Mouse (Mus musculus): ENCODE data around the gene Gstk1. TPM values are rescaled to one million over a fixed set of nuclear protein-coding genes. Genes with fewer than 3 reads are reported as not detected.

Gene Gstk1
- 94.8 and 105 TPM in 2 replicates for polyA plus RNA-seq (2015; fragmentation: Nextera tagmentation; extraction: Ambion mirVana)

GRCm38 (mm10) chr6:42245711-42246353 lies at the start of gene Gstk1:
Gene Gstk1 (plus strand): TSS chr6:42245935.
- WGBS, result 2% methylated on average over 28 of the region's 28 CpGs
- TF ChIP-seq CTCF (IDR thresholded peaks at IDR 0.05), result no peak
- TF ChIP-seq EP300 (IDR thresholded peaks at IDR 0.05), result no peak
- Histone ChIP-seq H3K9ac (replicated peaks; ENCODE audit: low read depth) (peak within 1 kb of the TSS; percentile 71), H3K4me3 (ENCODE audit: low read depth, low read length) (peak within 1 kb of the TSS; percentile 51), H3K36me3 (ENCODE audit: insufficient read depth, low read length) (no peaks in the 10 kb centered on the region), H3K4me2 (replicated peaks; ENCODE audit: low read depth, low read length) (peak within 1 kb of the TSS; percentile 79), H3K27ac (ENCODE audit: low read length) (peak within 1 kb of the TSS; percentile 83), H3K4me1 (ENCODE audit: insufficient read depth, low read depth, low read length) (peaks cover 9% of the 10 kb centered on the region; the same call in 1 of the 2 replicates), H3K27me3 (replicated peaks; ENCODE audit: insufficient read depth, low read length) (no peaks in the 10 kb centered on the region), H3K9me3 (ENCODE audit: low read length) (no peaks in the 10 kb centered on the region)
- ATAC-seq, result peak; percentile 100
- DNase-seq (ENCODE audit: low spot score), result peak; percentile 98

- no peak overlapping the region for H3K4me2 ChIP-seq (replicated peaks; ENCODE audit: low read depth, low read length)
- no peaks in the 10 kb centered on the region for H3K9me3 ChIP-seq (ENCODE audit: low read length)
- H3K4me1 ChIP-seq (ENCODE audit: insufficient read depth, low read depth, low read length), result no peaks in the 10 kb centered on the region
- 16% methylated on average over 3 of the region's 3 CpGs for WGBS
- peak; percentile 51 for TF ChIP-seq CTCF (IDR thresholded peaks at IDR 0.05)
- no peak for TF ChIP-seq EP300 (IDR thresholded peaks at IDR 0.05)
- H3K36me3 ChIP-seq (ENCODE audit: insufficient read depth, low read length), result no peaks in the 10 kb centered on the region
- no peak overlapping the region for H3K4me3 ChIP-seq (ENCODE audit: low read depth, low read length)
- DNase-seq (ENCODE audit: low spot score) (peak; percentile 64), ATAC-seq (no peak)
- H3K27me3 ChIP-seq (replicated peaks; ENCODE audit: insufficient read depth, low read length), result no peaks in the 10 kb centered on the region
- no peak overlapping the region for H3K9ac ChIP-seq (replicated peaks; ENCODE audit: low read depth)
- no peak overlapping the region for H3K27ac ChIP-seq (ENCODE audit: low read length)
Observed at GRCm38 (mm10) chr6:42197710-42198109, 48.0 kb upstream of the Gstk1 start.

GRCm38 (mm10) chr6:42199498-42199897 lies 46.2 kb upstream of the Gstk1 start:
- Histone ChIP-seq H3K4me3 (ENCODE audit: low read depth, low read length) (no peak overlapping the region), H3K27me3 (replicated peaks; ENCODE audit: insufficient read depth, low read length) (no peaks in the 10 kb centered on the region), H3K9ac (replicated peaks; ENCODE audit: low read depth) (no peak overlapping the region), H3K36me3 (ENCODE audit: insufficient read depth, low read length) (no peaks in the 10 kb centered on the region), H3K9me3 (ENCODE audit: low read length) (no peaks in the 10 kb centered on the region), H3K4me1 (ENCODE audit: insufficient read depth, low read depth, low read length) (no peaks in the 10 kb centered on the region), H3K4me2 (replicated peaks; ENCODE audit: low read depth, low read length) (no peak overlapping the region), H3K27ac (ENCODE audit: low read length) (no peak overlapping the region)
- TF ChIP-seq CTCF (IDR thresholded peaks at IDR 0.05), result no peak
- TF ChIP-seq EP300 (IDR thresholded peaks at IDR 0.05), result no peak
- WGBS, result 62% methylated on average over 1 of the region's 1 CpGs
- ATAC-seq (no peak), DNase-seq (ENCODE audit: low spot score) (no peak)

DNA sequence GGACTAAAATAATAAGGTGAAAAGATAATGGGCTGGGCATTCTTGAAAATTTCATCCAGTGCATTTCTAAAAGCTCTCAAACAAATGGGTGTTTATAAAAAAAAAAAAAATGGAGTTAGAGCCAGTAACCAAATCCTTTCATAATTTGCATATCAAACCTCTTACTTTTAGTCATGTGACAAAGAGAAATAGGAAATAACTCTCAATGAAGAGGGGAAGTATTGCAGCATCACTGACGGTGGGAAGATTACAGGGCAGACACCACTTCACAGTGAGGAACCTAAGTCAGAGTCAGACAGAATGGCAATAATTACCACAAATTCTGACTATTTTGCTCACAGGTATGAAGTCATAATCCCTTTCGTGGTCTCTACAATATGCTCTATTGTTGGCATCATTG lies 30.7 kb upstream of the Gstk1 start, which contains the start of gene Tas2r144:
Gene Tas2r144 (plus strand): TSS at position 301 of the 400 bp plus-strand sequence.
- Histone ChIP-seq H3K27ac (ENCODE audit: low read length) (no peak within 1 kb of the TSS), H3K36me3 (ENCODE audit: insufficient read depth, low read length) (no peaks in the 10 kb centered on the region), H3K9ac (replicated peaks; ENCODE audit: low read depth) (no peak within 1 kb of the TSS), H3K4me2 (replicated peaks; ENCODE audit: low read depth, low read length) (no peak within 1 kb of the TSS), H3K4me1 (ENCODE audit: insufficient read depth, low read depth, low read length) (no peaks in the 10 kb centered on the region), H3K4me3 (ENCODE audit: low read depth, low read length) (no peak within 1 kb of the TSS), H3K9me3 (ENCODE audit: low read length) (no peaks in the 10 kb centered on the region), H3K27me3 (replicated peaks; ENCODE audit: insufficient read depth, low read length) (no peaks in the 10 kb centered on the region)
- 71% methylated on average over 2 of the region's 2 CpGs for WGBS
- TF ChIP-seq CTCF (IDR thresholded peaks at IDR 0.05) (no peak), EP300 (IDR thresholded peaks at IDR 0.05) (no peak)
- no peak for DNase-seq (ENCODE audit: low spot score)
- ATAC-seq, result no peak

GRCm38 (mm10) chr6:42222286-42222685 lies 23.4 kb upstream of the Gstk1 start:
- H3K36me3 ChIP-seq (ENCODE audit: insufficient read depth, low read length), result no peaks in the 10 kb centered on the region
- no peak overlapping the region for H3K4me2 ChIP-seq (replicated peaks; ENCODE audit: low read depth, low read length)
- H3K4me3 ChIP-seq (ENCODE audit: low read depth, low read length), result no peak overlapping the region
- 51% methylated on average over 3 of the region's 3 CpGs for WGBS
- H3K9ac ChIP-seq (replicated peaks; ENCODE audit: low read depth), result no peak overlapping the region
- ATAC-seq, result no peak
- no peak for TF ChIP-seq CTCF (IDR thresholded peaks at IDR 0.05)
- TF ChIP-seq EP300 (IDR thresholded peaks at IDR 0.05), result no peak
- DNase-seq (ENCODE audit: low spot score), result no peak
- no peak overlapping the region for H3K27ac ChIP-seq (ENCODE audit: low read length)
- no peaks in the 10 kb centered on the region for H3K9me3 ChIP-seq (ENCODE audit: low read length)
- no peaks in the 10 kb centered on the region for H3K27me3 ChIP-seq (replicated peaks; ENCODE audit: insufficient read depth, low read length)
- no peaks in the 10 kb centered on the region for H3K4me1 ChIP-seq (ENCODE audit: insufficient read depth, low read depth, low read length)

DNA sequence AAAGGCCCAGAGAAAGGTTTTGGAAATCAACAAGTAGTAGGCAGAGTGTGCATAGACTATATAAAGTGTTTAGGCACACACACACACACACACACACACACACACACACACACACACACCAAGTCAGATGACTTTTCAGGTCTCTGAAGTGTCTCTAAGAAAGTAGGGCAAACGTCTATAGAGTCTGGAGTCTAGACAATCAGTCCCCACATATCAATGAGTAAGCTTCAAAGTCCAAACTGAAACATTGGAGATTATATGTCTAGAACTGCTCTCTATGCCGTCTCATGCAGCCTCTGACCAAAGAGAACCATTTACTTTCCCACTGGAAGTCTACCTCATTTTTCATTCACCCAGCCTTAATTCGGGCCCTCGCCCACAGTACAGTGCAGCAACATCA lies 20.7 kb upstream of the Gstk1 start:
- DNase-seq (ENCODE audit: low spot score), result no peak
- no peaks in the 10 kb centered on the region for H3K36me3 ChIP-seq (ENCODE audit: insufficient read depth, low read length)
- WGBS, result 58% methylated on average over 4 of the region's 4 CpGs

More for the DNA sequence above, 20.7 kb upstream of the Gstk1 start:
- Histone ChIP-seq H3K4me1 (ENCODE audit: insufficient read depth, low read depth, low read length) (no peaks in the 10 kb centered on the region), H3K9ac (replicated peaks; ENCODE audit: low read depth) (no peak overlapping the region), H3K27me3 (replicated peaks; ENCODE audit: insufficient read depth, low read length) (no peaks in the 10 kb centered on the region), H3K4me3 (ENCODE audit: low read depth, low read length) (no peak overlapping the region), H3K27ac (ENCODE audit: low read length) (no peak overlapping the region), H3K9me3 (ENCODE audit: low read length) (no peaks in the 10 kb centered on the region), H3K4me2 (replicated peaks; ENCODE audit: low read depth, low read length) (no peak overlapping the region)
- ATAC-seq, result no peak
- TF ChIP-seq EP300 (IDR thresholded peaks at IDR 0.05), result no peak
- no peak for TF ChIP-seq CTCF (IDR thresholded peaks at IDR 0.05)
